Mouse (Mus musculus) embryonic facial prominence, embryonic 10.5 days (tissue): ENCODE results near the gene Ppp1r37. TPM values are rescaled to one million over a fixed set of nuclear protein-coding genes. Genes with fewer than 3 reads are reported as not detected.
A peak's percentile ranks its signal among the peaks of the same experiment; 100 is the strongest.

Experiments
- DNase-seq: peaks from one replicate; pipeline ENCODE4 v3.0.0-alpha.2; 2017; ENCODE audit warnings: low spot score
- H3K27ac ChIP-seq: fragments of 300-500 bp; sonication (generic); replicated peaks from 2 replicates; pipeline ENCODE4 v1.5.1; 2016; ENCODE audit warnings: mild to moderate bottlenecking
- H3K27me3 ChIP-seq: fragments of 300-500 bp; sonication (generic); replicated peaks from 2 replicates; pipeline ENCODE4 v1.6.1; 2016; ENCODE audit warnings: low read depth, mild to moderate bottlenecking; ENCODE audit not compliant: poor library complexity, severe bottlenecking
- H3K36me3 ChIP-seq: fragments of 300-500 bp; sonication (generic); replicated peaks from 2 replicates; pipeline ENCODE4 v1.6.1; 2016; ENCODE audit warnings: mild to moderate bottlenecking, moderate library complexity
- H3K4me1 ChIP-seq: fragments of 300-500 bp; sonication (generic); 2 replicates; pipeline ENCODE4 v1.6.1; 2016
- H3K4me3 ChIP-seq: fragments of 300-500 bp; sonication (generic); 2 replicates; pipeline ENCODE4 v1.5.1; 2016; ENCODE audit warnings: mild to moderate bottlenecking, moderate library complexity
- H3K9me3 ChIP-seq: fragments of 300-500 bp; sonication (generic); 2 replicates; pipeline ENCODE4 v1.6.1; 2016; ENCODE audit warnings: mild to moderate bottlenecking
- WGBS: fragments of 180-500 bp; shearing (Covaris S2); methylation state at CpG from one replicate; pipeline ENCODE4 v1.1.7; 2016; 5-methylcytosine and 5-hydroxymethylcytosine counted together
- polyA plus RNA-seq: library from polyadenylated mRNA; unstranded; fragments of >200 nt; fragmentation: Nextera tagmentation; extraction: Ambion mirVana; gene quantifications from 2 replicates; pipeline ENCODE4 v1.2.1, GENCODE M21; 2016

Ppp1r37 gene
- polyA plus RNA-seq, 1 experiment from 2014 or later, result 22.9 TPM

DNA sequence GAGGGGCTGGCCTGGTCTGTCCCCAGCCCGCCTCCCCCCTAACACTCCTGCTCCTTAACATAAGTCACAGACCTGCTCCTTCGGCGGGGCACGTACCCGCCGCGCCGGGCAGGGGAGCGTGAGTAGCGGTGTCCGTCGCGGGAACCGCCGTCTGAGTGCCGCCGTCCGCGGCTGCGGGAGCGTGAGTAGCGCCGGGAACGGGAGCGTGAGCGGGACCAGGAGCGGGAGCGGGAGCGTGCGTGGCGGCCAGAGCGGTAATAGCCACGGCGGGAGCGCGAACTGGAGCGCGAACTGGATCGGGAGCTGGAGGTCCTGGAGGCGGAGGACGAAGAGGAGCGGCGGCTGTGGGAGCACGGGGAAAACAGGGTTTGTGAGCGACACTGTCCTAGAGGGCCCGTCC is 23.4 kb upstream of the Ppp1r37 start:
- H3K27ac ChIP-seq, result no peak overlapping the region

DNA sequence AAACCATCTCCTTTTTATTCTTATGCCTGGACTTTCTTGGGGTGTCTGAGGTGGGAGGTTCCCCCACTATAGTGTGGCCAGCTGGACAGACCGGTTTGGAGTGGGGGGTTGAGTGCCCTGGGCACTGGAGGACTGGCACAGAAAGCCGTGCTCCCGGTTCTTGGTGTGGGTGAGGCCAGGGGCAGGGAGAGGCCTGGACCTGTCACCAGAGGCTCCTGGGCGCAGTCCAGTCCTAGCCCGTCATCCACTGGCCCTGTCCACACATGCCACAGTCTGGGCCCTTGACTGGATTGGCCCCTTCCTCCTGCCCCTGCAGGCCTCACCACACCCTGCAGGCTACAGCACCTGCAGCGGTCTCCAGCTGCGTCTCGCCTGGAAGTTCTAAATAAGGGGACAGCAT is 17.8 kb upstream of the Ppp1r37 start:
- Histone ChIP-seq H3K4me3 (no peak overlapping the region), H3K36me3 (peaks cover 63% of the 10 kb centered on the region), H3K4me1 (peaks cover 25% of the 10 kb centered on the region), H3K27ac (no peak overlapping the region), H3K9me3 (no peaks in the 10 kb centered on the region), H3K27me3 (peaks cover 51% of the 10 kb centered on the region)
- WGBS, result 87% methylated on average over 8 of the region's 8 CpGs
- DNase-seq, result no peak

More for the DNA sequence above, 23.4 kb upstream of the Ppp1r37 start:
- no peaks in the 10 kb centered on the region for H3K27me3 ChIP-seq
- no peak for DNase-seq
- H3K4me1 ChIP-seq, result no peaks in the 10 kb centered on the region
- 75% methylated on average over 46 of the region's 46 CpGs for WGBS
- H3K36me3 ChIP-seq, result peaks cover 100% of the 10 kb centered on the region
- H3K9me3 ChIP-seq, result no peaks in the 10 kb centered on the region
- no peak overlapping the region for H3K4me3 ChIP-seq

DNA sequence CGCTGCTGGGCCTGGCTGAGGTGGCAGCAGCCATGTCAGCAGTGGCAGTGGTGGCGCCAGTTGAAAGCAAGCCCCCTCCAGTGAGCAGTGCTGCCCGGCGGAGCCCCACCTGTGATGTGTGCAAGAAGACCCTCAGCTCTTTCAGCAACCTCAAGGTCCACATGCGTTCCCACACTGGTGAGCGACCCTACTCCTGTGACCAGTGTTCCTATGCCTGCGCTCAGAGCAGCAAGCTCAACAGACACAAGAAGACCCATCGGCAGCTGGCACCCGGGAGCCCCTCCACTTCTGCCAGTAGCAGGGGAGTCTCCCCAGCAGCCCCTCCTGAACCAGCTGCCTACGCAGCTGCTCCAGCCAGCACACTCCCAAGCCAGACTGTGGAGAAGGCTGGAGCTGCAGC is 16.9 kb upstream of the Ppp1r37 start:
- peaks cover 54% of the 10 kb centered on the region for H3K36me3 ChIP-seq
- no peaks in the 10 kb centered on the region for H3K9me3 ChIP-seq
- no peak for DNase-seq
- H3K4me3 ChIP-seq, result no peak overlapping the region
- peaks cover 25% of the 10 kb centered on the region for H3K4me1 ChIP-seq
- 84% methylated on average over 10 of the region's 10 CpGs for WGBS
- no peak overlapping the region for H3K27ac ChIP-seq
- peaks cover 60% of the 10 kb centered on the region for H3K27me3 ChIP-seq

DNA sequence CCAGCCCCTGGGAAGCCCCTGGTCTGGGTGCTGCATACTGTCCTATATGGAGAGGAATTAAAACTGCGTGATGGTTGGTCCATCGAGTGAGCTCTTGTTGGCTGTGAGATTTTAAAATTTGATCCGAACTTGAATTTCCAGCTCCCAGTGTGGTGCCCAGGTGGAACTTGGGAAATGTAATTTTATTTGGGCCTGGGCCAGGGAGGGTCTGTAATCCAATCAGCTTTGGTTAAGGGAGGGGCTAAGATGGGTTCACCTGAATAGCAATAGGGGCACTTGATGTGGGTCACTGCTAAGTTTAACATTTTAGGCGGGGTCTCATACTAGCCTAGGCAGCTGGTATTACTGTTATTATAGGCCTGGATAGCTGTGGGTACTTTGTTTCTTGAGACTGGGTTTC is 15.6 kb upstream of the Ppp1r37 start:
- Histone ChIP-seq H3K4me1 (peaks cover 33% of the 10 kb centered on the region), H3K27ac (no peak overlapping the region), H3K4me3 (no peak overlapping the region), H3K9me3 (no peaks in the 10 kb centered on the region), H3K36me3 (peaks cover 41% of the 10 kb centered on the region), H3K27me3 (peaks cover 68% of the 10 kb centered on the region)
- WGBS, result 59% methylated on average over 4 of the region's 4 CpGs
- DNase-seq, result no peak

DNA sequence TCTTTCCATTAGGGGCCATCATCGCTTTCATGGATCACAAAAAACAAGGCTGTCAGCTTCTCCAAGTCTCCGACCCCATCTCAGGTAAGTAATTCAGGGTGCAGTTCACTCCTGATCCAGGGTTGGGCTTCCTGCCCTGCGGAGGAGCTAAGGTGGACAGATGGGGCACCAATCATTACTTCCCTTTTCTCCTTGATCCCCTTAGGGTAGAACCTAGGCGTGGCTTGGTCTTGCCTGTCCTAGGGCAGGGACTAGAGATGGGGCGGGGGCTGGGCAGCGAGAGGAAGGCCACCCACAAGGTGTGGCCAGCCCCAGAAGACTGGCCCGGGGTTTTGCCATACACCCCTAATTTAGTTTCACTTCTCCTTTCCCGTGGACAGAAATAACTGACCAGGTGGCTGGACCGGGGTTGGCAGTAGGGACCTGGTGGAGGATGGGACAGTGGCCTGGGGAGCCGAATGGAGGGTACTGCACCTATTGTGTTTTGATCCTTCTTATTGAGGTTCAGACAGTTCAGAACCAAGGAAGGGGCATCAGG is 15.1 kb upstream of the Ppp1r37 start:
- H3K9me3 ChIP-seq, result no peaks in the 10 kb centered on the region
- no peak for DNase-seq
- peaks cover 68% of the 10 kb centered on the region for H3K27me3 ChIP-seq
- WGBS, result 18% methylated on average over 10 of the region's 10 CpGs
- H3K27ac ChIP-seq, result no peak overlapping the region; the same call in 1 of the 2 replicates
- H3K4me1 ChIP-seq, result peaks cover 35% of the 10 kb centered on the region
- H3K36me3 ChIP-seq, result peaks cover 36% of the 10 kb centered on the region
- H3K4me3 ChIP-seq, result peak overlapping the region; percentile 57

DNA sequence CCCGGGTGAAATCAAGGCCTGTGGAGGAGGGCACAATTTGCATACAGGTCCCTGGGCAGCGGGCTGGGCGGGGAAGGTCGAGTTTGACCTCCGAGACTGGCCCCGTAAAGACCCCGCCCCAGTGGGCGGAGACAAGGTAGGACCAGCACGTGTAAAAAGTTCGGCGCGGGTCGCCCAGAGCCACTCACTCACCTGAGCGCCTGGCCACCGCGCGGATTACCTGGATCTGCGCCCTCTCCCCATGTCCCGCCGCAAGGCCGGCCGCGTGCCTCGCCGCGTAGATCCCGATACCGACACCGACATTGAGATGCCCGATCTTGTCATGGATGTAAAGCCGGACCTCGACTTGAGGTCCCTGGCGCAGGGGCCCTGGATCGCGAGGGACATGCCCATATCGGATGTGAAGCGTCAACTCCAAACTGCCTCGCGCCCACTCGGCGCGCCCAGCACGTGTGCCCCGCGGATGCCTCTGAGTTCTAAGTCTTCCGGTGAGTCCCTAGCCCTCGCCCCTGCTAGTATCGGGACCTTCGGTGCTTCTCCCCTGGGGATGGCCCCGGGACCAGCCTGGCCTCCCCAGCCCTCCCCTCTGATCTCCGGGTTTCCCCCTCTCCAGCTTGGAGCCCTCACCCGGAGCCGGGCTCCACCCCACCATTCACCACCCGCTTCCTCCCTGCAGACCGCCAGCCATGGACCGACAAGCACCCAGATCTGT is 14.4 kb upstream of the Ppp1r37 start, which contains the start of the genes Zfp296 and Gemin7:
Zfp296 (plus strand) TSS at position 147 of the 712 bp plus-strand sequence.
Gemin7 (minus strand) TSS at position 455 of the 712 bp plus-strand sequence.
- H3K27me3 ChIP-seq, result peaks cover 68% of the 10 kb centered on the region
- peak; percentile 44 for DNase-seq

DNA sequence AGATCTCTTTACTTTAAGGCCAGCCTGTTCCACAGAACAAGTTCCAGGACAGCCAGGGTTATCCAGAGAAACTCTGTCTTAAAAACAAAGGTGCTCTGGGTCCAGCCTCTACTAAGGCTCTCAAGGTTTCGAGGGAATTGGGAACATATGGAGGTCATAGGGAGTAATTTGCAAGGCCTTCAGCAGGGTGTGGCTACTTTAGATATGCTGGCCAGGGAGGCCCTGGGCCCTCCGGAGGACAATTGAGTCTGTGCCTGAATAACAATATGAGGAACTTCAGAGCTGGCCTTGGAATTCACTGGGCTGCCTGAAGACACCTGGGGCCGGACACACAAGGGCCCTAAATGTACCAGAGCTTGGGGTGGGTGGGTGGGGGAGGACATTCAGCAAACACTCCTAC is 12.7 kb upstream of the Ppp1r37 start:
- 60% methylated on average over 3 of the region's 3 CpGs for WGBS
- DNase-seq, result no peak
- Histone ChIP-seq H3K27ac (no peak overlapping the region), H3K36me3 (peaks cover 23% of the 10 kb centered on the region), H3K4me1 (peaks cover 51% of the 10 kb centered on the region), H3K4me3 (no peak overlapping the region), H3K27me3 (peaks cover 66% of the 10 kb centered on the region), H3K9me3 (no peaks in the 10 kb centered on the region)

More for the DNA sequence above, 14.4 kb upstream of the Ppp1r37 start, which contains the start of the genes Zfp296 and Gemin7:
- Histone ChIP-seq H3K36me3 (peaks cover 30% of the 10 kb centered on the region), H3K4me1 (peaks cover 40% of the 10 kb centered on the region), H3K27ac (no peak within 1 kb of the TSS; the same call in 1 of the 2 replicates), H3K9me3 (no peaks in the 10 kb centered on the region), H3K4me3 (peak within 1 kb of the TSS; percentile 57)
- under 1% methylated on average over 56 of the region's 56 CpGs for WGBS

DNA sequence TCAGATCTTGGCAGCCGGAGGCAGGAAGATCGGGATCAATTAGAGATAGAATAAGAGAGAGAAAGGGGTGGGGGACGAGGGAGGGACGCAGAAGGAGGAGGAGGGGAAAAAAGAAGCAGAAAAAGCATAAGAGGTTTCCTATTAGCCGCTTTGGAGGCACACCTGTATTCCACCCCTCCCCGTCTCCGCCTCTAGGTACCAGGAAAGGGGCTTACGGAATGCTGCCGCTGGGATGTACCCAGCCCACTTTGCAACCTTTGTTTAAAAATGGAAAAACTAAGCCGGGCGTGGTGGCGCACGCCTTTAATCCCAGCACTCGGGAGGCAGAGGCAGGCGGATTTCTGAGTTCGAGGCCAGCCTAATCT is 10.9 kb upstream of the Ppp1r37 start:
- Histone ChIP-seq H3K27ac (peak overlapping the region; percentile 86), H3K9me3 (no peaks in the 10 kb centered on the region), H3K4me1 (peaks cover 45% of the 10 kb centered on the region), H3K4me3 (peak overlapping the region; percentile 86), H3K36me3 (peaks cover 29% of the 10 kb centered on the region), H3K27me3 (peaks cover 48% of the 10 kb centered on the region)
- 25% methylated on average over 16 of the region's 16 CpGs for WGBS
- no peak for DNase-seq

DNA sequence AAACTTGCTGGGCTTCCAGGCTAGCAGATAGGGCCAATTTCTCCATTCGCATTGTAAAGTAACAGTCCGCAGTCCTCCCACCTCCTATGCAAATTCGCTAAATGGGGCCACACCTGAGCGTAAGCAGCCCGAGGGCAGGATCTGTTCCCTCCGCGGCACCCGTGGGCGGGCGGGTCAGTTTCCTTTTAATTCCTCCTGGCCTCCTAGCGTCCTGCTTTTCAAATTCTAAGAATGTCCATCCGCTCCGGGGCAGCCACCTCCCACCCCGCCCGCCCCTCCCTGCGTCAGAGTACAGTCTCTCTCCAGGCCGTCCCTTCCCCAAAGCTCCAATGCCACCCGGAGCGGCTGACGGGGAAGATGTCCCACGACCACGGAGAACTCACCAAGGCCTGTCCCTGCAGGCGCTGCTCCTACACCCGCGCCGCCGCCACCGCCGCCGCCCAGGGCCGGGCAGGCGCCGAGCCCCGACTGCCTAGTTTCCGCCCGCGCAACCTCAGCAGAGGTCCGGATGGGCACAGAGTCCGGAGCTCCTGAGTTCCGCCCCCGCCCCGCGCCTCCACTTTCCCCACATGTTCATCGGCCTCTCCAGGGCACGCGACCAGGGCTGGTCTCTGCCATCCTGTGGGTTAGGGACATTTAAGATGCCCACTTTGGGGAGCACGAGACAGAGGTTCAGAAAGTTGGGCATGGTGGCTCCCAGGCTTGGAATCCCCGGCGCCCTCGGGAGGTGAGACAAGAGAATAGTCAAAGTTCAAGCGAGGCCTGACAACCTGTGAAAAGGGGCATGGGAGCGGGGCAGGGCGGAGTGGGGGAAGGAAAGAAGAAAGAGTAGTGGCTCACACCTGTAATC is 10.3 kb upstream of the Ppp1r37 start:
- Histone ChIP-seq H3K27me3 (peaks cover 42% of the 10 kb centered on the region), H3K36me3 (peaks cover 35% of the 10 kb centered on the region), H3K9me3 (no peaks in the 10 kb centered on the region), H3K27ac (peak overlapping the region; percentile 86), H3K4me3 (peak overlapping the region; percentile 86), H3K4me1 (peaks cover 42% of the 10 kb centered on the region)
- DNase-seq, result peak; percentile 90
- WGBS, result under 1% methylated on average over 53 of the region's 53 CpGs

DNA sequence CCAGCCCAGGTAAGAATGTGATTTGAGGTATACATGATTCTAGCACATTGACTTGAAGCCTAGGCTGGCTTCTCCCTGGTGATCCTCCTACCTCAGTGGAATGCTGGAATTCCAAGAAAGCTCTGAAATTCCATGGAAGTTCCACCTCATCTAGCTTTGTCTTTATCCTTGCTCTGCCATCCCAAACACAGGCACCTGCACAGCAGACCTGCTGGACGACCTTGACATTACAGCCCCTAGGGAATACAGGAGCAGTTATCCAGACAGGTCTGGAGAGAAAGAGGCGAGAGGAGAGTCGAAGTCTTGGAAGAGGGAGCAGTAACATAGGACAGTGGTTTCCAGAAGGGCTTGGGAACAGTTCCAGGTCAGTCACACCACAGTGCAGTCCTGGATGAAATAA is 6.8 kb upstream of the Ppp1r37 start:
- Histone ChIP-seq H3K4me3 (no peak overlapping the region), H3K27ac (no peak overlapping the region), H3K27me3 (peaks cover 7% of the 10 kb centered on the region), H3K9me3 (peaks cover 8% of the 10 kb centered on the region; the same call in 1 of the 2 replicates), H3K36me3 (peaks cover 65% of the 10 kb centered on the region), H3K4me1 (peaks cover 26% of the 10 kb centered on the region)
- 83% methylated on average over 3 of the region's 3 CpGs for WGBS
- no peak for DNase-seq

DNA sequence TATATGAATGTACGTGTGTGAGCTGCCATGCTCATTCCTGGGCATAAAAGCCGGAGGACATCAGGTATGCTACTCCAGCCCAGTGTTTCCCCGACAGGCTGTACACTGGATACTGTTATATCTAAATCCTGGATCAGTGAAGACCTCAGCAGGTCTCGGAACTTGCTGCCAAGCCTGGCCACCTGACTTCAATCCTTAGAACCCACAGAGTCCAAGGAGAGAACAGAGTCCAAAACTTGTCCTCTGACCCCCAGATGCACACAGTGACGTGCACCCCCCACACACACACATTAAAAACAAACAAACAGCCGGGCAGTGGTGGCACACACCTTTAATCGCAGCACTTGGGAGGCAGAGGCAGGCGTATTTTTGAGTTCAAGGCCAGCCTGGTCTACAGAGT is 4.5 kb upstream of the Ppp1r37 start:
- no peak overlapping the region for H3K27ac ChIP-seq
- H3K27me3 ChIP-seq, result no peaks in the 10 kb centered on the region
- peaks cover 27% of the 10 kb centered on the region for H3K4me1 ChIP-seq
- H3K36me3 ChIP-seq, result peaks cover 78% of the 10 kb centered on the region
- DNase-seq, result no peak
- 94% methylated on average over 8 of the region's 8 CpGs for WGBS
- no peak overlapping the region for H3K4me3 ChIP-seq
- peaks cover 14% of the 10 kb centered on the region; the same call in 1 of the 2 replicates for H3K9me3 ChIP-seq

DNA sequence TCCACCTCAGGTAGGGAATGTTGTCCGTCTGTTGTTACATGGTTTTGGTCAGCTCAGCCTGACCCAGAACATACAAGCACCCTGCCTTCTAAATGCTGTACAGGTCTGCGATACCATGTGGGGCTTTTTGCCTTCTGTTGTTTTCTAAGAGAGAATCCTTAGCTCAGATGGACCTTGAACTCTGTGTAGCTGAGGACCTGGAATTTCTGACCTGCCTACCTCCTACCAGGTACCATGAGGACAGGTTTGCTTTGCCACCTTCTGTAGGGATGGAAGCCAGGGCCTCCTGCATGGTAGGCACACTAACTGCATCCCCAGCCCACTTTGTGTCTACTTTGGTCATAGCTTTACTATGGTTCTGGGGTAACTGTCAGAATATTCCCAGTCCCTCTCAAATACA is 2.9 kb upstream of the Ppp1r37 start:
- WGBS, result 93% methylated on average over 2 of the region's 2 CpGs

More for the DNA sequence above, 2.9 kb upstream of the Ppp1r37 start:
- Histone ChIP-seq H3K27ac (no peak overlapping the region), H3K36me3 (peaks cover 70% of the 10 kb centered on the region), H3K9me3 (peaks cover 14% of the 10 kb centered on the region; the same call in 1 of the 2 replicates), H3K4me3 (no peak overlapping the region), H3K27me3 (no peaks in the 10 kb centered on the region), H3K4me1 (peaks cover 21% of the 10 kb centered on the region)
- DNase-seq, result no peak
